Mouse (Mus musculus): ENCODE measurements around the gene Slf2. TPM values are rescaled to one million over a fixed set of nuclear protein-coding genes. Genes with fewer than 3 reads are reported as not detected.

Slf2 gene
- total and polyA plus RNA-seq, 3 experiments, result 30.2 to 109 (median 35.4) TPM

DNA sequence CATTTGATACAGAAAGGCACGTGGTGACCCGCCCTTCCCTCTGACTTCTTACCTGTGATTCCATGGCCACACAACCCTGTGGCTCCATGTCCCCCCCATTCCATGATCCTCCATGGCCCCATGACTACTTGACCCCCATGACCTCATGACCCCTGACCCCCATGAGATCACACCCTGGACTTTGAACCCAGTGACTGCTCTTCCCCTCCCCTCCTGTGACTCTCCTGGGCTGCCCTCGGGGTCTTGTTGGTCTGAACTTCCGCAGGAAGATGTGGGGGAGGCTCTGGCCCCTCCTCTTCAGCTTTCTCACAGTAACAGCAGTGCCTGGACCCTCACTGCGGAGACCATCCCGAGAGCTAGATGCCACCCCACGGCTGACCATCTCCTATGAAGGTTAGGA is 61.3 kb downstream of the Slf2 start:
- H3K79me2 ChIP-seq (ENCODE audit: control insufficient read depth, insufficient read depth, low read length, poor library complexity), result no peaks in the 10 kb centered on the region
- peaks cover 0 to 5% of the 10 kb centered on the region in 2 experiments; a peak in 3 of 4 replicates for H3K4me1 ChIP-seq (ENCODE audit: control insufficient read depth in 1 of 2, insufficient read depth in 2 of 2, low read length in 2 of 2)
- no peaks in the 10 kb centered on the region for H3K9me3 ChIP-seq (replicated peaks; ENCODE audit: insufficient read depth, low read length)
- DNase-seq (ENCODE audit: low read depth, low spot score), result no peak
- H3K36me3 ChIP-seq (ENCODE audit: control insufficient read depth in 1 of 2, insufficient read depth in 2 of 2, low read length in 2 of 2), result no peaks in the 10 kb centered on the region
- H3K9ac ChIP-seq (ENCODE audit: control insufficient read depth, low read depth, low read length, poor library complexity, severe bottlenecking), result no peak overlapping the region
- TF ChIP-seq USF2 (IDR thresholded peaks at IDR 0.05; ENCODE audit: borderline replicate concordance in 1 of 2, insufficient read depth in 1 of 2, low read depth in 1 of 2, low read length in 2 of 2) (no peak), GATA1 (IDR thresholded peaks at IDR 0.05; ENCODE audit: low read depth, low read length) (no peak), POLR2AphosphoS2 (IDR thresholded peaks at IDR 0.05; ENCODE audit: low read length) (no peak), MAX (IDR thresholded peaks at IDR 0.05; ENCODE audit: low read length) (no peak), ZNF384 (IDR thresholded peaks at IDR 0.05; ENCODE audit: low read depth, low read length) (no peak), ETS1 (IDR thresholded peaks at IDR 0.05; ENCODE audit: low read depth, low read length) (no peak), MXI1 (IDR thresholded peaks at IDR 0.05; ENCODE audit: low read depth, low read length) (no peak), ZC3H11A (IDR thresholded peaks at IDR 0.05; ENCODE audit: low read depth, low read length) (no peak), TBP (IDR thresholded peaks at IDR 0.05; ENCODE audit: low read depth, low read length) (no peak), TCF12 (IDR thresholded peaks at IDR 0.05; ENCODE audit: low read depth, low read length) (no peak)
- H3K27ac ChIP-seq (ENCODE audit: control insufficient read depth, low read depth, low read length), result no peak overlapping the region
- no peak overlapping the region for H3K4me3 ChIP-seq (ENCODE audit: control insufficient read depth in 1 of 2, insufficient read depth in 1 of 2, low read depth in 2 of 2, low read length in 2 of 2)
- no peaks in the 10 kb centered on the region for H3K27me3 ChIP-seq (ENCODE audit: control insufficient read depth in 1 of 2, insufficient read depth in 2 of 2, low read length in 2 of 2)

DNA sequence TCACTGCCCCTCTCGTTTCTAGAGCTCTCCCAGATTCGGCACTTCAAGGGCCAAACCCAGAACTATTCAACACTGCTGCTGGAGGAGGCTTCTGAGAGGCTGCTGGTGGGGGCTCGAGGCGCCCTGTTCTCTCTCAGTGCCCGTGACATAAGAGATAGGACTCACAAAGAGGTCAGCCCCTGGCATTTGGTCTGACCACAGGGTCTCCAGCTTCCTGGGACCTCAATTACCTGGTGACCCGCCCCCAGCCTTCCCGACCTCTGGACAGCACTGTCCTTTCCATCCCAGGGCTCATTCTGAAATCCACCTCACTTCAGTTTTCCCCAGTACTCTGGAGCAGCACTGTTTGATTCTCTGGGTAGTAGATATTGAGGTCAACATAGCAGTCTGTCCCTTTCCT is 61.8 kb downstream of the Slf2 start:
- H3K27ac ChIP-seq (ENCODE audit: control insufficient read depth, low read depth, low read length), result no peak overlapping the region
- H3K9ac ChIP-seq (ENCODE audit: control insufficient read depth, low read depth, low read length, poor library complexity, severe bottlenecking), result no peak overlapping the region
- no peaks in the 10 kb centered on the region for H3K36me3 ChIP-seq (ENCODE audit: control insufficient read depth in 1 of 2, insufficient read depth in 2 of 2, low read length in 2 of 2)
- no peak for DNase-seq (ENCODE audit: low read depth, low spot score)
- H3K27me3 ChIP-seq (ENCODE audit: control insufficient read depth in 1 of 2, insufficient read depth in 2 of 2, low read length in 2 of 2), result no peaks in the 10 kb centered on the region
- H3K4me1 ChIP-seq (ENCODE audit: control insufficient read depth in 1 of 2, insufficient read depth in 2 of 2, low read length in 2 of 2), result peaks cover 0 to 5% of the 10 kb centered on the region in 2 experiments; a peak in 3 of 4 replicates
- no peak overlapping the region for H3K4me3 ChIP-seq (ENCODE audit: control insufficient read depth in 1 of 2, insufficient read depth in 1 of 2, low read depth in 2 of 2, low read length in 2 of 2)
- H3K9me3 ChIP-seq (replicated peaks; ENCODE audit: insufficient read depth, low read length), result no peaks in the 10 kb centered on the region
- TF ChIP-seq NELFE (IDR thresholded peaks at IDR 0.05; ENCODE audit: low read depth, low read length), result no peak
- H3K79me2 ChIP-seq (ENCODE audit: control insufficient read depth, insufficient read depth, low read length, poor library complexity), result no peaks in the 10 kb centered on the region

DNA sequence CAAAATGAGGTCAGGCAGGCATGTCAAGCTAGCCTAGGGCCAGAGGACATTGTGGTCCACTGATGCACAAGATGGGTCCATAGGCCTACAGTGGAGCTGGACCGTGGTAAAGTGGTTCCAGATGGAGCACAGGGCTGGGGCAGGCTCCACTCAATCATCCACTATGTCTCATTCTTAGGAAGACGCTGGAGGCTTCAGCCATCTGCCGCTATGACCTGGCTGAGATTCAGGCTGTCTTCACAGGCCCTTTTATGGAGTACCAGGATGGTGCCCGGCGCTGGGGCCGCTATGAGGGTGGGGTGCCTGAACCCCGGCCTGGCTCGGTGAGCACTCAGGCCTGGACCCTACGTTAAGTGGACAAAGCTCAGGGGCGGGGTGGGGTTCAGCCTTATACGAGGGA is 66.8 kb downstream of the Slf2 start:
- Histone ChIP-seq H3K4me3 (ENCODE audit: control insufficient read depth in 1 of 2, insufficient read depth in 1 of 2, low read depth in 2 of 2, low read length in 2 of 2) (no peak overlapping the region), H3K36me3 (ENCODE audit: control insufficient read depth in 1 of 2, insufficient read depth in 2 of 2, low read length in 2 of 2) (no peaks in the 10 kb centered on the region), H3K79me2 (ENCODE audit: control insufficient read depth, insufficient read depth, low read length, poor library complexity) (no peaks in the 10 kb centered on the region), H3K9ac (ENCODE audit: control insufficient read depth, low read depth, low read length, poor library complexity, severe bottlenecking) (no peak overlapping the region), H3K27me3 (ENCODE audit: control insufficient read depth in 1 of 2, insufficient read depth in 2 of 2, low read length in 2 of 2) (no peaks in the 10 kb centered on the region), H3K9me3 (replicated peaks; ENCODE audit: insufficient read depth, low read length) (no peaks in the 10 kb centered on the region), H3K27ac (ENCODE audit: control insufficient read depth, low read depth, low read length) (no peak overlapping the region), H3K4me1 (ENCODE audit: control insufficient read depth in 1 of 2, insufficient read depth in 2 of 2, low read length in 2 of 2) (peaks cover 0 to 9% of the 10 kb centered on the region in 2 experiments; a peak in 3 of 4 replicates)
- no peak for DNase-seq (ENCODE audit: low read depth, low spot score)
- TF ChIP-seq MEF2A (IDR thresholded peaks at IDR 0.05; ENCODE audit: extremely low read depth, insufficient replicate concordance, low read depth, low read length, poor library complexity, severe bottlenecking), result no peak
- no peak for TF ChIP-seq CHD2 (IDR thresholded peaks at IDR 0.05; ENCODE audit: low read length)
- no peak for TF ChIP-seq NRF1 (IDR thresholded peaks at IDR 0.05; ENCODE audit: insufficient read depth, low read depth, low read length, poor library complexity, severe bottlenecking)
- no peak for TF ChIP-seq E2F4 (IDR thresholded peaks at IDR 0.05; ENCODE audit: borderline replicate concordance, low read depth, low read length)
- TF ChIP-seq ZNF384 (IDR thresholded peaks at IDR 0.05; ENCODE audit: low read depth, low read length), result no peak
- TF ChIP-seq MYB (IDR thresholded peaks at IDR 0.05; ENCODE audit: low read depth, low read length), result no peak
- no peak for TF ChIP-seq GATA1 (IDR thresholded peaks at IDR 0.05; ENCODE audit: low read depth, low read length)
- no peak for TF ChIP-seq NELFE (IDR thresholded peaks at IDR 0.05; ENCODE audit: low read depth, low read length)
- no peak for TF ChIP-seq RAD21 (IDR thresholded peaks at IDR 0.05; ENCODE audit: low read depth, low read length)
- no peak for TF ChIP-seq TBP (IDR thresholded peaks at IDR 0.05; ENCODE audit: low read depth, low read length)
- TF ChIP-seq ZC3H11A (IDR thresholded peaks at IDR 0.05; ENCODE audit: low read depth, low read length), result no peak
- no peak for TF ChIP-seq USF2 (IDR thresholded peaks at IDR 0.05; ENCODE audit: borderline replicate concordance in 1 of 2, insufficient read depth in 1 of 2, low read depth in 1 of 2, low read length in 2 of 2)
- TF ChIP-seq HCFC1 (IDR thresholded peaks at IDR 0.05; ENCODE audit: low read depth, low read length), result no peak
- TF ChIP-seq ELF1 (IDR thresholded peaks at IDR 0.05; ENCODE audit: low read depth, low read length), result no peak

Measured in MEL (cell line).